In genomic region chr17:31061346-31062095, GRCm38 (mm10) we compare ENCODE assay signal across 1 mouse cellular context.
A peak's percentile ranks its signal among the peaks of the same experiment; 100 is the strongest.
TF ChIP-seq lines count a peak whose summit lies in the region.

No protein-coding gene starts in this region.

TF ChIP-seq in MEL, 35 proteins besides CTCF, POLR2A, EP300 and RAD21 (continued from another document):
- TF ChIP-seq SIN3A (IDR thresholded peaks at IDR 0.05; ENCODE audit: low read length) (no peak; the same call in 1 of the 2 replicates), TBP (IDR thresholded peaks at IDR 0.05; ENCODE audit: low read depth, low read length) (no peak), TCF12 (IDR thresholded peaks at IDR 0.05; ENCODE audit: low read depth, low read length) (peak; percentile 73), GATA1 (IDR thresholded peaks at IDR 0.05; ENCODE audit: low read depth, low read length) (peak; percentile 78), MAFK (IDR thresholded peaks at IDR 0.05; ENCODE audit: borderline replicate concordance, low read depth, low read length) (no peak), MYC (IDR thresholded peaks at IDR 0.05; ENCODE audit: low read depth, low read length) (0 out of 2 replicates have a peak, but pooled peaks have one; percentile 13), CHD2 (IDR thresholded peaks at IDR 0.05; ENCODE audit: low read length) (no peak), NELFE (IDR thresholded peaks at IDR 0.05; ENCODE audit: low read depth, low read length) (0 out of 2 replicates have a peak, but pooled peaks have one; percentile 16), POLR2AphosphoS5 (IDR thresholded peaks at IDR 0.05; ENCODE audit: borderline replicate concordance, low read depth, low read length) (no peak), ETS1 (IDR thresholded peaks at IDR 0.05; ENCODE audit: low read depth, low read length) (peak; percentile 47; the same call in 1 of the 2 replicates)
